Mouse (Mus musculus): ENCODE results near the gene Camta1. TPM values are rescaled to one million over a fixed set of nuclear protein-coding genes. Genes with fewer than 3 reads are reported as not detected.
"Not testable (repeated sequence)": the region's sequence is repeated elsewhere in the genome, so short reads cannot be mapped to it uniquely, and the experiment has no call there.

The Camta1 gene
- polyA plus RNA-seq, 1 experiment: 1.8 TPM

DNA sequence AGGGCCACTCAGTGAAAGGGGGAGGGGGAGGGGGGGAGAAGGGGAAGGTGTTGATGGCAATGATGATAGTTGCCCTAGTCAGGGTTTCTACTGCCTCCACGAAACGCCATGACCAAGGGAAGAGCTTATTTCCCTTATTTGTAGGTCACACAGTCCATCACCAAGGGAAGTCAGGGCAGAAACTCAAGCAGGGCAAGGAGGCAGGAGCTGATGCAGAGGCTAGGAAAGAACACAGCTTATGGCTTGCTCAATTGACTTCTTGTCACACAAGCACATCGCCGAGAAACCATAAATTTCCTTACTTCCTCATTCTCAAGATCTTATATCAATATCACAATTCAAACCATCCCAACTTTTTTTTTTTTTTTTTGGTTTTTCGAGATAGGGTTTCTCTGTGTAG, 970.4 kb downstream of the Camta1 start:
- no peaks in the 10 kb centered on the region; the same call in 1 of the 2 replicates for H3K36me3 ChIP-seq (ENCODE audit: control insufficient read depth)
- TF ChIP-seq GATA1 (IDR thresholded peaks at IDR 0.05; ENCODE audit: low read length) (no peak), TAL1 (IDR thresholded peaks at IDR 0.05; ENCODE audit: low read length) (no peak)
- no peaks in the 10 kb centered on the region for H3K27me3 ChIP-seq (ENCODE audit: control insufficient read depth)
- no peaks in the 10 kb centered on the region for H3K9me3 ChIP-seq (ENCODE audit: control insufficient read depth, low read length)
- no peak overlapping the region for H3K4me3 ChIP-seq (replicated peaks)
- peaks cover 7% of the 10 kb centered on the region for H3K4me1 ChIP-seq (ENCODE audit: control insufficient read depth)

GRCm38 (mm10) chr4:150889955-150890315, 971.7 kb downstream of the Camta1 start:
- H3K4me1 ChIP-seq (ENCODE audit: control insufficient read depth): peaks cover under 1% of the 10 kb centered on the region
- H3K27me3 ChIP-seq (ENCODE audit: control insufficient read depth): no peaks in the 10 kb centered on the region
- no peaks in the 10 kb centered on the region for H3K9me3 ChIP-seq (ENCODE audit: control insufficient read depth, low read length)
- no peaks in the 10 kb centered on the region for H3K36me3 ChIP-seq (ENCODE audit: control insufficient read depth)
- H3K4me3 ChIP-seq (replicated peaks): no peak overlapping the region
- TF ChIP-seq TAL1 (IDR thresholded peaks at IDR 0.05; ENCODE audit: low read length) (no peak), GATA1 (IDR thresholded peaks at IDR 0.05; ENCODE audit: low read length) (no peak)

DNA sequence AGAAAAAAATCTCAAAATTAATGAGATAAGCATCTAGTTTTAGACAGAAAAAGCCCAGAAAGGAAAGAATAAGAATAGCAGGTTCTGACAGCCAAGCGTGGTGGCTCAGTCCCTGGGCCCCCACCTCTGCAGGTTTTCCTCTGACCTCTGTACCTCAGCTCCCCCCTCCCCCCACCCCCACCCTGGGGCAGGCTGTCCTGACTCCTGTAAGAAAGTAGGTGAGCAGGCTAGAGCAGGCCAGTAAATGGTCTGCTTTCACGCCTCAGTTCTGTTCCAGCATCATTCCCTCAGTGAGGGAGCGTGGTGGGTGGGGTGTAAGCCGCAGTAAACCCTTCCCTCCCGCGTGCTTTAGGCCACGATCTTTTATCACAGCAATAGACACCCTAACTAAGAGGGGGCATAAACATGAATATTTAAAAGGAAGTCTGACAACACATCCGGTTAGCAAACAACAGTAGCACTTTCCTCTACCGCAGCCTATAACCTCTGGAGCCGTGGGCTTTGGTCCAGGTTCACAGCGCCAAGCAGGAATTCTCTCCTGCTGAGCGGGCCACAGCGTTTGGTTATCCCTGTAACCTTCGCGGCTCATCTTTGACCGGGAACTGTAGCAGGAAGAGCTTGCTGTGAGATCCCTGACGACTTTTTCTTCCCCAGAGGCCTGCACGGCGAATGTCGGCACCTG, 972.3 kb downstream of the Camta1 start:
- Histone ChIP-seq H3K9me3 (ENCODE audit: control insufficient read depth, low read length) (no peaks in the 10 kb centered on the region), H3K4me3 (replicated peaks) (no peak overlapping the region), H3K36me3 (ENCODE audit: control insufficient read depth) (no peaks in the 10 kb centered on the region), H3K4me1 (ENCODE audit: control insufficient read depth) (no peaks in the 10 kb centered on the region), H3K27me3 (ENCODE audit: control insufficient read depth) (no peaks in the 10 kb centered on the region)
- no peak for TF ChIP-seq GATA1 (IDR thresholded peaks at IDR 0.05; ENCODE audit: low read length)
- TF ChIP-seq TAL1 (IDR thresholded peaks at IDR 0.05; ENCODE audit: low read length): no peak

DNA sequence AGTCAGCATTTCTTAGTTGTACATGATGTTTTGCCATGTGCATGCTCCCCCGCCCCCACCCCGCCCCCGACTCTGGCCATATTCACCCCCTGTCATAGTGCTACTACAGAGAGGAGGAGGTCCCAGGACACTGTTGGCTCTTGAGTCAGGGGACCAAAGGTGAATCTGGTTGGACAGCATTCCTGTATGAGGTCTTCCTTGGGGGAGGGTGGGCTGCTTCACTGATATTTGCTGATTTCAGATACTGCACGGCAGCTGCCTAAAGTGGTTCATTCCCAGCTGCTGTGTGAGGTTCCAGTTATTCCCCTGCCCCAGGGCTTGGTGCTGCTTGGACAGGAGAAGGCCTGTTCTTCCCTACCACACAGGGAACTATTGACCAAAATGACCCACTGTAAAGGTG, 973.2 kb downstream of the Camta1 start:
- no peak for TF ChIP-seq GATA1 (IDR thresholded peaks at IDR 0.05; ENCODE audit: low read length)
- no peak for TF ChIP-seq TAL1 (IDR thresholded peaks at IDR 0.05; ENCODE audit: low read length)

DNA sequence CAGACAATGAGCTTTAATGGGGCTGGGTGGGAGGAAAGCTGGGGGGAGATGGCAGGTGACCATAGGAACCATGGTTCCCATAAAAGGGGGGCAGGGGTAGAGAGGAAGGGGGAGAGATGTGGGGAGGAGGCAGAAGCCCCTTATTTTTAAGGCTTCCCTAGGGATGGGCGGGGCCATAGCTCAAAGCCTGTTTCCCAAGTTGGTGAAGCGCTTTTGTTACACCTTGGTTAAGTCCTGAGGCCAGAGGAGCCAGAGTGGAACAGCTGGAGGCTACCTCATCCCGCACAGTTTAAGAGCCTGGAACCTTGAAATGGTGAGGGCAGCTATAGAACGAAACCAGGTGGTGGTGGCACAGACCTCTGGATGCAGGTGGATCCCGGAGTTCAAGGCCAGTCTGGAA, 973.8 kb downstream of the Camta1 start:
- H3K4me3 ChIP-seq (replicated peaks): no peak overlapping the region
- H3K36me3 ChIP-seq (ENCODE audit: control insufficient read depth): no peaks in the 10 kb centered on the region
- TF ChIP-seq TAL1 (IDR thresholded peaks at IDR 0.05; ENCODE audit: low read length) (no peak), GATA1 (IDR thresholded peaks at IDR 0.05; ENCODE audit: low read length) (no peak)
- no peaks in the 10 kb centered on the region for H3K9me3 ChIP-seq (ENCODE audit: control insufficient read depth, low read length)
- H3K4me1 ChIP-seq (ENCODE audit: control insufficient read depth): no peaks in the 10 kb centered on the region
- no peaks in the 10 kb centered on the region for H3K27me3 ChIP-seq (ENCODE audit: control insufficient read depth)

More for the DNA sequence above, 973.2 kb downstream of the Camta1 start:
- Histone ChIP-seq H3K4me3 (replicated peaks) (no peak overlapping the region), H3K27me3 (ENCODE audit: control insufficient read depth) (no peaks in the 10 kb centered on the region), H3K4me1 (ENCODE audit: control insufficient read depth) (no peaks in the 10 kb centered on the region), H3K9me3 (ENCODE audit: control insufficient read depth, low read length) (no peaks in the 10 kb centered on the region), H3K36me3 (ENCODE audit: control insufficient read depth) (no peaks in the 10 kb centered on the region)

GRCm38 (mm10) chr4:150882632-150883031, 979.0 kb downstream of the Camta1 start:
- Histone ChIP-seq H3K36me3 (ENCODE audit: control insufficient read depth) (no peaks in the 10 kb centered on the region), H3K27me3 (ENCODE audit: control insufficient read depth) (no peaks in the 10 kb centered on the region), H3K4me3 (replicated peaks) (no peak overlapping the region), H3K9me3 (ENCODE audit: control insufficient read depth, low read length) (peaks cover 21% of the 10 kb centered on the region), H3K4me1 (ENCODE audit: control insufficient read depth) (no peaks in the 10 kb centered on the region)
- TF ChIP-seq TAL1 (IDR thresholded peaks at IDR 0.05; ENCODE audit: low read length) (no peak), GATA1 (IDR thresholded peaks at IDR 0.05; ENCODE audit: low read length) (no peak)

DNA sequence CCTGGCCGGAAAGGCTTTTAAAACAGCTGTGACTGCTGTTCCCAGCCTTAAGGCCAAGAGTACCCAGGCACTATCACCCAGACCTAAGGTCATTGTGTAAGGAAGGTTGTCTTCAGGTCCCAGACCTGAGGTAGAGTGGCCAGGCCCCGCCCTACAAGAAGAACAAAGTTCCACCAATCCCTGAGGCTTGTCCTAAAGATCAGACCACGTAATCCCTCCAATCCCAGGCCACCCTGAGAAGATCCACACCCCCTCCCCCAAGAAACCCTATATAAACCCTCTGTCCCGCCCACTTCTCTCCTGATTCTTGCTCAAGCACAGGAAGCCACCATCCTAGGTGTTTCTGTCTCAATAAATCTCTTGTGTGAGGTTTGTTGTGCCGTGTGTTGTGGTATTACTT, 981.3 kb downstream of the Camta1 start:
- Histone ChIP-seq H3K9me3 (ENCODE audit: control insufficient read depth, low read length) (peaks cover 21% of the 10 kb centered on the region), H3K4me3 (replicated peaks) (no peak overlapping the region), H3K4me1 (ENCODE audit: control insufficient read depth) (no peaks in the 10 kb centered on the region), H3K36me3 (ENCODE audit: control insufficient read depth) (no peaks in the 10 kb centered on the region), H3K27me3 (ENCODE audit: control insufficient read depth) (no peaks in the 10 kb centered on the region)
- TF ChIP-seq GATA1 (IDR thresholded peaks at IDR 0.05; ENCODE audit: low read length) (no peak), TAL1 (IDR thresholded peaks at IDR 0.05; ENCODE audit: low read length) (no peak)

DNA sequence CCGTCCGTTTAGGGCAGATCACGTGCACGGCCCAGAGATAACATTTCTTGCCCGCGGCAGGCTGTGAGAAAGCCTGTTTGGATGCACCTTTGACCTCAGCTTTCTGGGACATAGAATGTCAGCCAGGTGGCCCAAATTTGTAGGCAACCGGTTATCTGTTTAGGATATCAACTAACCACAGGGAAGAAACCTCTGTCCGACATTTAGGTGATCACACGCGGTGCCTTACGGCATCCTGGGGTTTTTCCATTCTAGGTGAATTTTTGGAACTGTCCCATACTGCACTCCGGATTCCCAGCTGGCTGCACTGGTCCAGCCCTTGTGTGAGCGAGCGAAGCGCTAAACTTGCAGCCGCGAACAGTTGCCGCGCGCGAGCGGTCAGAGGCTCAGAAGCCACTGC, 982.0 kb downstream of the Camta1 start:
- Histone ChIP-seq H3K36me3 (ENCODE audit: control insufficient read depth) (no peaks in the 10 kb centered on the region), H3K4me3 (replicated peaks) (no peak overlapping the region), H3K4me1 (ENCODE audit: control insufficient read depth) (no peaks in the 10 kb centered on the region), H3K27me3 (ENCODE audit: control insufficient read depth) (no peaks in the 10 kb centered on the region), H3K9me3 (ENCODE audit: control insufficient read depth, low read length) (peaks cover 21% of the 10 kb centered on the region)
- TF ChIP-seq GATA1 (IDR thresholded peaks at IDR 0.05; ENCODE audit: low read length) (no peak), TAL1 (IDR thresholded peaks at IDR 0.05; ENCODE audit: low read length) (no peak)

- TF ChIP-seq GATA1 (IDR thresholded peaks at IDR 0.05; ENCODE audit: low read length) (no peak), TAL1 (IDR thresholded peaks at IDR 0.05; ENCODE audit: low read length) (no peak)
- no peaks in the 10 kb centered on the region for H3K36me3 ChIP-seq (ENCODE audit: control insufficient read depth)
- no peak overlapping the region for H3K4me3 ChIP-seq (replicated peaks)
- no peaks in the 10 kb centered on the region for H3K4me1 ChIP-seq (ENCODE audit: control insufficient read depth)
- H3K9me3 ChIP-seq (ENCODE audit: control insufficient read depth, low read length): peaks cover 21% of the 10 kb centered on the region
- H3K27me3 ChIP-seq (ENCODE audit: control insufficient read depth): no peaks in the 10 kb centered on the region
Measured at GRCm38 (mm10) chr4:150875393-150875792, 986.3 kb downstream of the Camta1 start.

DNA sequence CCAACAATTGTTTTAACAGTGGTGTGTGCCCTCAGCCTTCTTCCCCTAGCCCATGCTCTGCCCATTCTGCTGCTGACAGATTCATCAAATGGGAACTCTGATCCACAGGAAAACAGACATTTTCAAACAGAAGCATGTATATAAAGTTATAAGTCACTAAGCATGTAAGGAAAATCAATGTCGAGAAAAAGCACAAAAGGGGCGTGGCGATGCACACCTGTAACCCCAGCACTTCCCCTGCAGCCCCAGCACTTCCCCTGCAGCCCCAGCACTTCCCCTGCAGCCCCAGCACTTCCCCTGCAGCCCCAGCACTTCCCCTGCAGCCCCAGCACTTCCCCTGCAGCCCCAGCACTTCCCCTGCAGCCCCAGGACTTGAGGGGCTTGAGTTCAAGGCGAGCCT, 987.3 kb downstream of the Camta1 start:
- H3K4me3 ChIP-seq (replicated peaks); H3K4me1 ChIP-seq (ENCODE audit: control insufficient read depth); H3K36me3 ChIP-seq (ENCODE audit: control insufficient read depth); H3K27me3 ChIP-seq (ENCODE audit: control insufficient read depth): not testable (repeated sequence)
- H3K9me3 ChIP-seq (ENCODE audit: control insufficient read depth, low read length): peaks cover 13% of the 10 kb centered on the region
